Comparison of ENCODE assay signal across 21 mouse cellular contexts in genomic region chr10:28262159-28262558, GRCm38 (mm10).
A peak's percentile ranks its signal among the peaks of the same experiment; 100 is the strongest.
DNase-seq lines count a peak whose midpoint lies in the region; ATAC-seq and TF ChIP-seq lines count a peak whose summit lies in the region.
"Had no signal": no experiment of that assay in that cellular context is flagged by ENCODE, and none has a peak within 500 bp of the region (broad histone marks: within the 10 kb centered on the region; RNA-seq: fewer than 3 reads in every experiment).

No protein-coding gene starts in this region.

- H3K4me1 ChIP-seq in kidney, adult 2 months (ENCODE audit: control insufficient read depth, insufficient read depth, low read length), result no peaks in the 10 kb centered on the region
- no peaks in the 10 kb centered on the region for H3K4me1 ChIP-seq in kidney, embryonic 15.5 days
- H3K4me1 ChIP-seq: embryonic facial prominence, embryonic 10.5 days; forebrain, embryonic 13.5 days; heart, embryonic 13.5 days had no signal

- TF ChIP-seq POLR2A in kidney, adult 2 months (IDR thresholded peaks at IDR 0.05; ENCODE audit: low read depth, low read length), result no peak

- TF ChIP-seq CTCF in kidney, adult 2 months (conservative IDR thresholded peaks at IDR 0.05; ENCODE audit: insufficient read depth, insufficient read length, low read depth, low read length), result no peak

- 48% methylated on average over 3 of the region's 3 CpGs for WGBS in kidney, adult 2 months
- 87% methylated on average over 3 of the region's 3 CpGs for WGBS in kidney, embryonic 15.5 days

- H3K27me3 ChIP-seq in kidney, adult 2 months (replicated peaks; ENCODE audit: control insufficient read depth, insufficient read depth, low read length), result no peaks in the 10 kb centered on the region
- H3K27me3 ChIP-seq in kidney, embryonic 15.5 days, result no peaks in the 10 kb centered on the region
- H3K27me3 ChIP-seq: CH12.LX; forebrain, embryonic 13.5 days; heart, embryonic 13.5 days; Patski had no signal

- H3K4me3 ChIP-seq in kidney, adult 2 months (ENCODE audit: insufficient read depth, low read depth, low read length), result no peak overlapping the region
- H3K4me3 ChIP-seq in kidney, embryonic 15.5 days (replicated peaks), result no peak overlapping the region
- H3K4me3 ChIP-seq: embryonic facial prominence, embryonic 10.5 days; forebrain, embryonic 13.5 days; gastrocnemius, adult 2 months; heart, embryonic 13.5 days had no signal

- H3K9ac ChIP-seq in kidney, embryonic 15.5 days, result no peak overlapping the region
- H3K9ac ChIP-seq: forebrain, embryonic 13.5 days; heart, embryonic 13.5 days had no signal

- H3K4me2 ChIP-seq in kidney, embryonic 15.5 days, result no peak overlapping the region
- H3K4me2 ChIP-seq: forebrain, embryonic 13.5 days; heart, embryonic 13.5 days had no signal

- no peak for ATAC-seq in kidney, embryonic 15.5 days (replicated peaks; ENCODE audit: low FRiP score)
- ATAC-seq: activated CD4-positive, CD25-positive, alpha-beta regulatory T cell, adult 4 months; forebrain, embryonic 13.5 days; Patski had no signal

- H3K9me3 ChIP-seq in kidney, embryonic 15.5 days (replicated peaks), result no peaks in the 10 kb centered on the region
- H3K9me3 ChIP-seq: embryonic facial prominence, embryonic 10.5 days; forebrain, embryonic 13.5 days; heart, embryonic 13.5 days had no signal

- peak; percentile 88 for DNase-seq in kidney, adult 2 months
- DNase-seq in kidney, postnatal 14 days, result peak; percentile 24
- no peak for DNase-seq in kidney, postnatal 10 days
- DNase-seq in 3T3-L1 (ENCODE audit: low read depth, low spot score), result peak; percentile 3
- DNase-seq in kidney, postnatal 36 days, result peak; percentile 15 to 70
- DNase-seq in gastrocnemius, postnatal 14 days, result no peak
- DNase-seq: adrenal gland, adult 2 months; adrenal gland, postnatal 25 days; cerebellum, adult 2 months; cerebellum, postnatal 10 days; gastrocnemius, adult 2 months; gastrocnemius, postnatal 36 days; heart, adult 11 months; heart, postnatal 36 days had no signal

- intact Hi-C loops in gastrocnemius, postnatal 14 days (cut with DNase I; ENCODE audit: low total_unique reads), result no loop called here

- peaks cover 4% of the 10 kb centered on the region for H3K36me3 ChIP-seq in kidney, adult 2 months (ENCODE audit: control insufficient read depth, insufficient read depth, low read length)
- peaks cover 9% of the 10 kb centered on the region for H3K36me3 ChIP-seq in kidney, embryonic 15.5 days

- peak overlapping the region; percentile 69 for H3K27ac ChIP-seq in kidney, adult 2 months (ENCODE audit: insufficient read depth, low read depth, low read length)
- no peak overlapping the region for H3K27ac ChIP-seq in kidney, embryonic 15.5 days
- H3K27ac ChIP-seq: embryonic facial prominence, embryonic 10.5 days; forebrain, embryonic 13.5 days; gastrocnemius, adult 2 months; heart, embryonic 13.5 days had no signal

Comparison
In these comparisons a context has a peak if more than half of its experiments do, and no peak if none do; other contexts are left out.
1. DNase-seq: peak in kidney, adult 2 months (single experiment), kidney, postnatal 14 days (single experiment), 3T3-L1 (single experiment) and kidney, postnatal 36 days (2 of 2); none in kidney, postnatal 10 days (single experiment) and gastrocnemius, postnatal 14 days (single experiment).